Mouse (Mus musculus): ENCODE results near the gene Mfap1b. TPM values are rescaled to one million over a fixed set of nuclear protein-coding genes. Genes with fewer than 3 reads are reported as not detected.
"Not testable (repeated sequence)": the region's sequence is repeated elsewhere in the genome, so short reads cannot be mapped to it uniquely, and the experiment has no call there.

The Mfap1b gene
- total and polyA plus RNA-seq, 3 experiments, result 4.3 to 35.0 (median 30.9) TPM

GRCm38 (mm10) chr2:121511401-121511800, 37.5 kb upstream of the Mfap1b start:
- intact Hi-C loops (cut with DNase I), result no loop called here
- H3K79me2 ChIP-seq (replicated peaks; ENCODE audit: control insufficient read depth, insufficient read depth, low read length), result no peaks in the 10 kb centered on the region
- H3K27me3 ChIP-seq (ENCODE audit: control insufficient read depth, insufficient read depth, low read length), result no peaks in the 10 kb centered on the region
- no peak overlapping the region for H3K4me3 ChIP-seq
- H3K4me1 ChIP-seq (ENCODE audit: control insufficient read depth, insufficient read depth, low read length), result peaks cover 1% of the 10 kb centered on the region; the same call in 1 of the 2 replicates
- WGBS, result 90% methylated on average over 8 of the region's 8 CpGs
- DNase-seq, result no peak
- H3K36me3 ChIP-seq (ENCODE audit: control insufficient read depth, insufficient read depth, low read length), result no peaks in the 10 kb centered on the region
- no peak overlapping the region for H3K9ac ChIP-seq (ENCODE audit: low read depth, low read length)
- no peak overlapping the region for H3K27ac ChIP-seq
- no peak for TF ChIP-seq CTCF (IDR thresholded peaks at IDR 0.05)
- TF ChIP-seq POLR2A (IDR thresholded peaks at IDR 0.05; ENCODE audit: insufficient read depth, low read depth, low read length), result no peak

GRCm38 (mm10) chr2:121509584-121509983, 35.7 kb upstream of the Mfap1b start:
- TF ChIP-seq POLR2A (IDR thresholded peaks at IDR 0.05; ENCODE audit: insufficient read depth, low read depth, low read length) (no peak; the same call in 1 of the 2 replicates), CTCF (IDR thresholded peaks at IDR 0.05) (no peak), EP300 (IDR thresholded peaks at IDR 0.05; ENCODE audit: insufficient read depth, low read depth, low read length) (no peak)
- peak overlapping the region; percentile 39 for H3K4me3 ChIP-seq
- H3K27me3 ChIP-seq (ENCODE audit: control insufficient read depth, insufficient read depth, low read length), result no peaks in the 10 kb centered on the region
- intact Hi-C loops (cut with DNase I), result loop anchor here (5.0 kb wide), 1 partner anchor 52 kb away; the partner anchor contains the start of gene Serinc4
- DNase-seq, result peak; percentile 81 to 84
- no peak overlapping the region for H3K27ac ChIP-seq
- 0 out of 2 replicates have a peak, but pooled peaks cover 3% of the 10 kb centered on the region for H3K79me2 ChIP-seq (replicated peaks; ENCODE audit: control insufficient read depth, insufficient read depth, low read length)
- H3K36me3 ChIP-seq (ENCODE audit: control insufficient read depth, insufficient read depth, low read length), result no peaks in the 10 kb centered on the region
- 28% methylated on average over 16 of the region's 16 CpGs for WGBS
- H3K4me1 ChIP-seq (ENCODE audit: control insufficient read depth, insufficient read depth, low read length), result peaks cover 1% of the 10 kb centered on the region
- peak overlapping the region; percentile 52; the same call in 1 of the 2 replicates for H3K9ac ChIP-seq (ENCODE audit: low read depth, low read length)

GRCm38 (mm10) chr2:121507951-121508330, 34.1 kb upstream of the Mfap1b start:
- intact Hi-C loops (cut with DNase I), result loop anchor here (1.0 to 5.0 kb wide), 3 partner anchors 34 to 447 kb away; partner anchors contain the start of genes Mfap1b and Serinc4
- TF ChIP-seq EP300 (IDR thresholded peaks at IDR 0.05; ENCODE audit: insufficient read depth, low read depth, low read length), result no peak
- TF ChIP-seq CTCF (IDR thresholded peaks at IDR 0.05), result no peak
- no peak for TF ChIP-seq POLR2A (IDR thresholded peaks at IDR 0.05; ENCODE audit: insufficient read depth, low read depth, low read length)
- 67% methylated on average over 2 of the region's 2 CpGs for WGBS

GRCm38 (mm10) chr2:121507173-121507950, 33.5 kb upstream of the Mfap1b start:
- Histone ChIP-seq H3K9ac (ENCODE audit: low read depth, low read length) (no peak overlapping the region), H3K36me3 (ENCODE audit: control insufficient read depth, insufficient read depth, low read length) (no peaks in the 10 kb centered on the region), H3K4me1 (ENCODE audit: control insufficient read depth, insufficient read depth, low read length) (peaks cover 1% of the 10 kb centered on the region), H3K4me3 (peak overlapping the region; percentile 87), H3K79me2 (replicated peaks; ENCODE audit: control insufficient read depth, insufficient read depth, low read length) (0 out of 2 replicates have a peak, but pooled peaks cover 3% of the 10 kb centered on the region), H3K27ac (no peak overlapping the region; the same call in 1 of the 2 replicates), H3K27me3 (ENCODE audit: control insufficient read depth, insufficient read depth, low read length) (no peaks in the 10 kb centered on the region)
- intact Hi-C loops (cut with DNase I), result loop anchor here (1.0 to 5.0 kb wide), 3 partner anchors 33 to 448 kb away; partner anchors contain the start of genes Mfap1b and Serinc4
- TF ChIP-seq CTCF (IDR thresholded peaks at IDR 0.05) (no peak), EP300 (IDR thresholded peaks at IDR 0.05; ENCODE audit: insufficient read depth, low read depth, low read length) (no peak), POLR2A (IDR thresholded peaks at IDR 0.05; ENCODE audit: insufficient read depth, low read depth, low read length) (no peak)
- 7% methylated on average over 12 of the region's 12 CpGs for WGBS
- no peak for DNase-seq

More at GRCm38 (mm10) chr2:121507951-121508330, 34.1 kb upstream of the Mfap1b start:
- H3K4me1 ChIP-seq (ENCODE audit: control insufficient read depth, insufficient read depth, low read length), result peaks cover 1% of the 10 kb centered on the region
- DNase-seq, result no peak
- H3K27me3 ChIP-seq (ENCODE audit: control insufficient read depth, insufficient read depth, low read length), result no peaks in the 10 kb centered on the region
- no peak overlapping the region for H3K27ac ChIP-seq
- no peak overlapping the region for H3K9ac ChIP-seq (ENCODE audit: low read depth, low read length)
- no peaks in the 10 kb centered on the region for H3K36me3 ChIP-seq (ENCODE audit: control insufficient read depth, insufficient read depth, low read length)
- H3K4me3 ChIP-seq, result no peak overlapping the region
- 0 out of 2 replicates have a peak, but pooled peaks cover 3% of the 10 kb centered on the region for H3K79me2 ChIP-seq (replicated peaks; ENCODE audit: control insufficient read depth, insufficient read depth, low read length)

GRCm38 (mm10) chr2:121505942-121506882, 32.3 kb upstream of the Mfap1b start, which contains the start of the genes Mfap1a and Wdr76:
TSS of gene Mfap1a (minus strand) at chr2:121506665.
TSS of gene Wdr76 (plus strand) at chr2:121506723.
- H3K4me1 ChIP-seq (ENCODE audit: control insufficient read depth, insufficient read depth, low read length); H3K79me2 ChIP-seq (replicated peaks; ENCODE audit: control insufficient read depth, insufficient read depth, low read length); H3K36me3 ChIP-seq (ENCODE audit: control insufficient read depth, insufficient read depth, low read length); H3K27me3 ChIP-seq (ENCODE audit: control insufficient read depth, insufficient read depth, low read length): not testable (repeated sequence)
- TF ChIP-seq POLR2A (IDR thresholded peaks at IDR 0.05; ENCODE audit: insufficient read depth, low read depth, low read length), result peak; percentile 95
- TF ChIP-seq EP300 (IDR thresholded peaks at IDR 0.05; ENCODE audit: insufficient read depth, low read depth, low read length), result peak; percentile 82; the same call in 1 of the 2 replicates
- peak; percentile 36 for TF ChIP-seq CTCF (IDR thresholded peaks at IDR 0.05)
- Histone ChIP-seq H3K9ac (ENCODE audit: low read depth, low read length) (peak within 1 kb of the TSS; percentile 69), H3K4me3 (peak within 1 kb of the TSS; percentile 87), H3K27ac (peak within 1 kb of the TSS; percentile 82)
- intact Hi-C loops (cut with DNase I), result loop anchor here (5.0 kb wide), 1 partner anchor 49 kb away; the partner anchor contains the start of gene Serinc4
- WGBS, result 4% methylated on average over 42 of the region's 42 CpGs
- DNase-seq, result peak; percentile 84 to 88

GRCm38 (mm10) chr2:121501550-121501949, 27.7 kb upstream of the Mfap1b start:
- H3K27ac ChIP-seq; intact Hi-C loops (cut with DNase I); H3K9ac ChIP-seq (ENCODE audit: low read depth, low read length); H3K27me3 ChIP-seq (ENCODE audit: control insufficient read depth, insufficient read depth, low read length); H3K4me3 ChIP-seq; H3K36me3 ChIP-seq (ENCODE audit: control insufficient read depth, insufficient read depth, low read length); DNase-seq; H3K79me2 ChIP-seq (replicated peaks; ENCODE audit: control insufficient read depth, insufficient read depth, low read length); H3K4me1 ChIP-seq (ENCODE audit: control insufficient read depth, insufficient read depth, low read length): not testable (repeated sequence)
- WGBS, result 71% methylated on average over 2 of the region's 6 CpGs

GRCm38 (mm10) chr2:121484403-121484802, 10.5 kb upstream of the Mfap1b start:
- H3K36me3 ChIP-seq (ENCODE audit: control insufficient read depth, insufficient read depth, low read length); H3K79me2 ChIP-seq (replicated peaks; ENCODE audit: control insufficient read depth, insufficient read depth, low read length); DNase-seq; H3K27ac ChIP-seq; H3K27me3 ChIP-seq (ENCODE audit: control insufficient read depth, insufficient read depth, low read length); H3K4me1 ChIP-seq (ENCODE audit: control insufficient read depth, insufficient read depth, low read length); intact Hi-C loops (cut with DNase I); H3K9ac ChIP-seq (ENCODE audit: low read depth, low read length); H3K4me3 ChIP-seq: not testable (repeated sequence)
- 73% methylated on average over 2 of the region's 2 CpGs for WGBS
